In the genomic region with DNA sequence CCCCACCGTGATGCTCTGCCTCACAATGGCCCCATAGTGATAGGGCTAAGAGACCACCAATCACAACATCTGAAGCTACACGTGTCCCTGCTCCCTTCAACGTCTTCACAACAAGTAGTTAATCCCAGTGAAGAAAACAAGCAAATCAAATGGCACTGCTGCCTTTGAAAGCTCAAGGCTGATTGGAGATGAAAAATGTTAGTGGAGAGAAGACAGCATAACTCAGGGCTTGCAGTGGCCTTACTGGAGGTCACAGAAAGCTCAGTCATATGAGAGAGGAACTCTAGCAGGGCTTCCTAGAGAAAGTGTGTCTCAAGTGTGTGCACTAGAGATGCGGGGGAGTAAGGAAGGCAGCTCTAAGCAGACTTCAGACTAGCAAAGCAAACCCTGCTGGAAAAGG, we compare ENCODE assay signal across 21 mouse cellular contexts.
"Had no signal": no experiment of that assay in that cellular context is flagged by ENCODE, and none has a peak within 500 bp of the region (broad histone marks: within the 10 kb centered on the region; RNA-seq: fewer than 3 reads in every experiment).

No protein-coding gene starts in this region.

- H3K4me3 ChIP-seq: limb, embryonic 12.5 days; limb, embryonic 15.5 days; liver, embryonic 13.5 days; midbrain, embryonic 12.5 days; midbrain, embryonic 15.5 days; neural tube, embryonic 12.5 days; neural tube, embryonic 15.5 days; stomach, embryonic 15.5 days had no signal

- H3K36me3 ChIP-seq: stomach, embryonic 15.5 days had no signal

- H3K9ac ChIP-seq: limb, embryonic 12.5 days; limb, embryonic 15.5 days; liver, embryonic 13.5 days; lung, embryonic 14.5 days; midbrain, embryonic 12.5 days; midbrain, embryonic 15.5 days; neural tube, embryonic 12.5 days; neural tube, embryonic 15.5 days; stomach, embryonic 15.5 days had no signal

- H3K4me1 ChIP-seq: limb, embryonic 12.5 days; limb, embryonic 15.5 days; liver, embryonic 13.5 days; neural tube, embryonic 15.5 days; stomach, embryonic 15.5 days had no signal

- H3K4me2 ChIP-seq: limb, embryonic 12.5 days; limb, embryonic 15.5 days; liver, embryonic 13.5 days; lung, embryonic 14.5 days; midbrain, embryonic 12.5 days; midbrain, embryonic 15.5 days; neural tube, embryonic 12.5 days; neural tube, embryonic 15.5 days; stomach, embryonic 15.5 days had no signal

- ATAC-seq: lung, postnatal 0 days; midbrain, embryonic 15.5 days had no signal

- H3K27ac ChIP-seq: limb, embryonic 12.5 days; limb, embryonic 15.5 days; liver, embryonic 13.5 days; macrophage; midbrain, embryonic 12.5 days; midbrain, embryonic 15.5 days; neural tube, embryonic 12.5 days; neural tube, embryonic 15.5 days; stomach, embryonic 15.5 days had no signal

- H3K9me3 ChIP-seq: limb, embryonic 12.5 days; limb, embryonic 15.5 days; liver, embryonic 13.5 days; midbrain, embryonic 12.5 days; midbrain, embryonic 15.5 days; neural tube, embryonic 12.5 days; neural tube, embryonic 15.5 days; stomach, embryonic 15.5 days had no signal

- H3K27me3 ChIP-seq: limb, embryonic 12.5 days; limb, embryonic 15.5 days; liver, embryonic 13.5 days; midbrain, embryonic 12.5 days; midbrain, embryonic 15.5 days; neural tube, embryonic 12.5 days; neural tube, embryonic 15.5 days; stomach, embryonic 15.5 days had no signal

- DNase-seq: kidney, adult 11 months; kidney, adult 8-10 months; kidney, postnatal 25 days; left cerebral cortex, postnatal 4 days; liver, embryonic 13.5 days; lung, embryonic 14.5 days; right cerebral cortex, adult 18-20 months; right cerebral cortex, postnatal 25 days; spleen, adult 18-20 months; thymus, adult 2 months; thymus, postnatal 14 days; thymus, postnatal 4 days had no signal
